Mouse (Mus musculus): ENCODE data around the gene Yod1. TPM values are rescaled to one million over a fixed set of nuclear protein-coding genes. Genes with fewer than 3 reads are reported as not detected.
A peak's percentile ranks its signal among the peaks of the same experiment; 100 is the strongest.

Gene Yod1
- total and polyA plus RNA-seq, 3 experiments: 6.1 to 8.6 TPM; not detected in 1

- Histone ChIP-seq H3K9me3 (replicated peaks; ENCODE audit: insufficient read depth, low read length) (no peaks in the 10 kb centered on the region), H3K27me3 (ENCODE audit: control insufficient read depth in 1 of 2, insufficient read depth in 2 of 2, low read length in 2 of 2) (no peaks in the 10 kb centered on the region), H3K9ac (ENCODE audit: control insufficient read depth, low read depth, low read length, poor library complexity, severe bottlenecking) (no peak overlapping the region), H3K4me3 (ENCODE audit: control insufficient read depth in 1 of 2, insufficient read depth in 1 of 2, low read depth in 2 of 2, low read length in 2 of 2) (no peak overlapping the region), H3K4me1 (ENCODE audit: control insufficient read depth in 1 of 2, insufficient read depth in 2 of 2, low read length in 2 of 2) (peaks cover 12 to 22% of the 10 kb centered on the region in 2 experiments), H3K36me3 (ENCODE audit: control insufficient read depth in 1 of 2, insufficient read depth in 2 of 2, low read length in 2 of 2) (peaks cover 3 to 19% of the 10 kb centered on the region in 2 experiments; a peak in 3 of 4 replicates), H3K79me2 (ENCODE audit: control insufficient read depth, insufficient read depth, low read length, poor library complexity) (peaks cover 30% of the 10 kb centered on the region), H3K27ac (ENCODE audit: control insufficient read depth, low read depth, low read length) (no peak overlapping the region)
- peak; percentile 18 for DNase-seq (ENCODE audit: low read depth, low spot score)
- TF ChIP-seq SIN3A (IDR thresholded peaks at IDR 0.05; ENCODE audit: low read length) (no peak), JUND (IDR thresholded peaks at IDR 0.05; ENCODE audit: low read depth, low read length) (no peak), RAD21 (IDR thresholded peaks at IDR 0.05; ENCODE audit: low read depth, low read length) (no peak), CTCF (IDR thresholded peaks at IDR 0.05 in 2 of 3, conservative IDR thresholded peaks at IDR 0.05 in 1 of 3; ENCODE audit: control insufficient read depth in 1 of 3, insufficient read depth in 1 of 3, low read depth in 2 of 3, low read length in 3 of 3, poor library complexity in 1 of 3, severe bottlenecking in 1 of 3) (no peak), CHD2 (IDR thresholded peaks at IDR 0.05; ENCODE audit: low read length) (no peak), ELF1 (IDR thresholded peaks at IDR 0.05; ENCODE audit: low read depth, low read length) (no peak), UBTF (IDR thresholded peaks at IDR 0.05; ENCODE audit: borderline replicate concordance, insufficient read depth, low read depth, low read length) (no peak), NRF1 (IDR thresholded peaks at IDR 0.05; ENCODE audit: insufficient read depth, low read depth, low read length, poor library complexity, severe bottlenecking) (no peak), USF2 (IDR thresholded peaks at IDR 0.05; ENCODE audit: borderline replicate concordance in 1 of 2, insufficient read depth in 1 of 2, low read depth in 1 of 2, low read length in 2 of 2) (no peak), MYB (IDR thresholded peaks at IDR 0.05; ENCODE audit: low read depth, low read length) (no peak), ZNF384 (IDR thresholded peaks at IDR 0.05; ENCODE audit: low read depth, low read length) (no peak), GABPA (IDR thresholded peaks at IDR 0.05; ENCODE audit: low read depth, low read length) (no peak), BHLHE40 (IDR thresholded peaks at IDR 0.05; ENCODE audit: borderline replicate concordance, low read depth, low read length) (no peak), TAL1 (IDR thresholded peaks at IDR 0.05; ENCODE audit: low read length) (no peak), EP300 (IDR thresholded peaks at IDR 0.05; ENCODE audit: low read depth in 1 of 2, low read length in 2 of 2) (no peak)
These were observed 3.1 kb upstream of the Yod1 start for GRCm38 (mm10) chr1:130714046-130714445.

GRCm38 (mm10) chr1:130715561-130716217 is 1.4 kb upstream of the Yod1 start, which contains the start of gene Gm29427:
TSS of gene Gm29427 (minus strand) at chr1:130715799.
- no peaks in the 10 kb centered on the region for H3K9me3 ChIP-seq (replicated peaks; ENCODE audit: insufficient read depth, low read length)
- H3K36me3 ChIP-seq (ENCODE audit: control insufficient read depth in 1 of 2, insufficient read depth in 2 of 2, low read length in 2 of 2): peaks cover 6 to 26% of the 10 kb centered on the region in 2 experiments
- peaks cover 4 to 16% of the 10 kb centered on the region in 2 experiments for H3K4me1 ChIP-seq (ENCODE audit: control insufficient read depth in 1 of 2, insufficient read depth in 2 of 2, low read length in 2 of 2)
- H3K79me2 ChIP-seq (ENCODE audit: control insufficient read depth, insufficient read depth, low read length, poor library complexity): peaks cover 35% of the 10 kb centered on the region
- peak within 1 kb of the TSS; percentile 92 for H3K9ac ChIP-seq (ENCODE audit: control insufficient read depth, low read depth, low read length, poor library complexity, severe bottlenecking)
- peak within 1 kb of the TSS; percentile 73 to 77 for H3K4me3 ChIP-seq (ENCODE audit: control insufficient read depth in 1 of 2, insufficient read depth in 1 of 2, low read depth in 2 of 2, low read length in 2 of 2)
- DNase-seq (ENCODE audit: low read depth, low spot score): peak; percentile 97
- peak within 1 kb of the TSS; percentile 77 for H3K27ac ChIP-seq (ENCODE audit: control insufficient read depth, low read depth, low read length)
- H3K27me3 ChIP-seq (ENCODE audit: control insufficient read depth in 1 of 2, insufficient read depth in 2 of 2, low read length in 2 of 2): no peaks in the 10 kb centered on the region
- TF ChIP-seq SIN3A (IDR thresholded peaks at IDR 0.05; ENCODE audit: low read length) (peak; percentile 83), NELFE (IDR thresholded peaks at IDR 0.05; ENCODE audit: low read depth, low read length) (peak; percentile 73), TCF12 (IDR thresholded peaks at IDR 0.05; ENCODE audit: low read depth, low read length) (peak; percentile 35; the same call in 1 of the 2 replicates), POLR2AphosphoS2 (IDR thresholded peaks at IDR 0.05; ENCODE audit: low read length) (peak; percentile 84), UBTF (IDR thresholded peaks at IDR 0.05; ENCODE audit: borderline replicate concordance, insufficient read depth, low read depth, low read length) (no peak), BHLHE40 (IDR thresholded peaks at IDR 0.05; ENCODE audit: borderline replicate concordance, low read depth, low read length) (no peak), RCOR1 (IDR thresholded peaks at IDR 0.05; ENCODE audit: low read depth, low read length) (no peak), EP300 (IDR thresholded peaks at IDR 0.05; ENCODE audit: low read depth in 1 of 2, low read length in 2 of 2) (peak in 1 of 2 experiments; percentile 25; a peak in 2 of 4 replicates), KAT2A (conservative IDR thresholded peaks at IDR 0.05; ENCODE audit: low read depth, low read length) (no peak), MXI1 (IDR thresholded peaks at IDR 0.05; ENCODE audit: low read depth, low read length) (peak; percentile 86), USF2 (IDR thresholded peaks at IDR 0.05; ENCODE audit: borderline replicate concordance in 1 of 2, insufficient read depth in 1 of 2, low read depth in 1 of 2, low read length in 2 of 2) (peak; percentile 54 to 88; a peak in 3 of 4 replicates), MYC (IDR thresholded peaks at IDR 0.05; ENCODE audit: low read depth, low read length) (no peak), MYB (IDR thresholded peaks at IDR 0.05; ENCODE audit: low read depth, low read length) (no peak), E2F4 (IDR thresholded peaks at IDR 0.05; ENCODE audit: borderline replicate concordance, low read depth, low read length) (no peak), ZC3H11A (IDR thresholded peaks at IDR 0.05; ENCODE audit: low read depth, low read length) (no peak), CHD1 (IDR thresholded peaks at IDR 0.05; ENCODE audit: low read depth, low read length) (no peak), NRF1 (IDR thresholded peaks at IDR 0.05; ENCODE audit: insufficient read depth, low read depth, low read length, poor library complexity, severe bottlenecking) (0 out of 2 replicates have a peak, but pooled peaks have one; percentile 26), POLR2AphosphoS5 (IDR thresholded peaks at IDR 0.05; ENCODE audit: borderline replicate concordance, low read depth, low read length) (no peak), MAZ (IDR thresholded peaks at IDR 0.05; ENCODE audit: low read depth, low read length) (peak; percentile 85), ETS1 (IDR thresholded peaks at IDR 0.05; ENCODE audit: low read depth, low read length) (peak; percentile 18; the same call in 1 of the 2 replicates), TAL1 (IDR thresholded peaks at IDR 0.05; ENCODE audit: low read length) (no peak)

All from MEL (cell line).